Mouse (Mus musculus) CH12.LX (cell line): ENCODE data around the gene Acan. TPM values are rescaled to one million over a fixed set of nuclear protein-coding genes. Genes with fewer than 3 reads are reported as not detected.

ENCODE experiments used
- DNase-seq: peaks from one replicate; pipeline ENCODE4 v3.0.0-alpha.2; 2013; ENCODE audit errors: extremely low read depth
- H3K27ac ChIP-seq: 2 replicates; pipeline ENCODE4 v1.5.1; 2012; ENCODE audit warnings: low read depth, mild to moderate bottlenecking, control low read depth, moderate library complexity; ENCODE audit not compliant: insufficient read depth
- H3K27me3 ChIP-seq: replicated peaks from 2 replicates; pipeline ENCODE3; 2012; ENCODE audit warnings: inconsistent platforms
- H3K36me3 ChIP-seq, 2 experiments: replicated peaks in 1 of 2; 2 replicates each; pipeline versions ENCODE3 to v1.6.1; 2012; ENCODE audit warnings: inconsistent platforms in 1 of 2, low read length in 1 of 2, mild to moderate bottlenecking in 1 of 2, mixed read lengths in 1 of 2, moderate library complexity in 1 of 2; ENCODE audit not compliant: control insufficient read depth in 1 of 2, insufficient read depth in 1 of 2
- H3K4me1 ChIP-seq, 2 experiments: 2 replicates each; pipeline ENCODE4 v1.6.1; 2012; ENCODE audit warnings: inconsistent platforms in 1 of 2, moderate library complexity in 1 of 2; ENCODE audit not compliant: insufficient read depth in 2 of 2, control insufficient read depth in 1 of 2
- H3K4me2 ChIP-seq: 2 replicates; pipeline ENCODE4 v1.6.1; 2012; ENCODE audit warnings: low read depth, mild to moderate bottlenecking, control low read depth; ENCODE audit not compliant: poor library complexity, insufficient read depth, severe bottlenecking
- H3K4me3 ChIP-seq, 3 experiments: fragments of 150-350 bp in 1 of 3; sonication (generic) in 1 of 3; replicated peaks in 1 of 3; 2 replicates each; pipeline versions ENCODE3 to v1.5.1; 2011 to 2012; ENCODE audit warnings: low read depth in 2 of 3, low read length in 2 of 3, mild to moderate bottlenecking in 2 of 3, moderate library complexity in 2 of 3, control low read depth in 1 of 3, improper control_type of control experiment in 1 of 3, inconsistent platforms in 1 of 3, mixed read lengths in 1 of 3; ENCODE audit not compliant: poor library complexity in 1 of 3
- H3K79me2 ChIP-seq: replicated peaks from 2 replicates; pipeline ENCODE4 v1.6.1; 2012; ENCODE audit warnings: mild to moderate bottlenecking, moderate library complexity; ENCODE audit not compliant: control insufficient read depth, poor library complexity, insufficient read depth, severe bottlenecking; ENCODE audit errors: extremely low read depth
- H3K9ac ChIP-seq: 2 replicates; pipeline ENCODE4 v1.6.1; 2012; ENCODE audit warnings: low read depth, mild to moderate bottlenecking, control low read depth, moderate library complexity; ENCODE audit not compliant: insufficient read depth
- H3K9me3 ChIP-seq: replicated peaks from 2 replicates; pipeline ENCODE3; 2012; ENCODE audit warnings: low read length, inconsistent platforms, mixed read lengths
- BHLHE40 ChIP-seq: IDR thresholded peaks from 2 replicates; pipeline ENCODE4 v1.6.1; 2011; ENCODE audit warnings: mild to moderate bottlenecking, low read depth, low read length, improper control_type of control experiment
- CHD1 ChIP-seq: IDR thresholded peaks from 2 replicates; pipeline ENCODE4 v1.6.1; 2012; ENCODE audit warnings: low read depth, low read length, improper control_type of control experiment, inconsistent platforms
- CHD2 ChIP-seq: IDR thresholded peaks from 2 replicates; pipeline ENCODE4 v1.6.1; 2011; ENCODE audit warnings: low read length, improper control_type of control experiment
- CTCF ChIP-seq, 2 experiments: IDR thresholded peaks in 1 of 2; conservative IDR thresholded peaks in 1 of 2; 2 replicates each; pipeline ENCODE4 v1.5.1; 2011 to 2012; ENCODE audit warnings: low read depth in 2 of 2, low read length in 2 of 2, improper control_type of control experiment in 1 of 2, inconsistent platforms in 1 of 2, mild to moderate bottlenecking in 1 of 2, moderate library complexity in 1 of 2
- E2F4 ChIP-seq: IDR thresholded peaks from 2 replicates; pipeline ENCODE4 v1.6.1; 2011; ENCODE audit warnings: low read depth, low read length, improper control_type of control experiment; ENCODE audit not compliant: insufficient replicate concordance
- ELF1 ChIP-seq: IDR thresholded peaks from 2 replicates; pipeline ENCODE4 v1.6.1; 2014; ENCODE audit warnings: low read depth, mild to moderate bottlenecking, inconsistent platforms, low read length, improper control_type of control experiment
- EP300 ChIP-seq: IDR thresholded peaks from 2 replicates; pipeline ENCODE4 v1.6.1; 2011; ENCODE audit warnings: low read length, improper control_type of control experiment
- ETS1 ChIP-seq: conservative IDR thresholded peaks from 2 replicates; pipeline ENCODE4 v1.6.1; 2012; ENCODE audit warnings: low read depth, mild to moderate bottlenecking, inconsistent platforms, low read length, improper control_type of control experiment, moderate library complexity
- GABPA ChIP-seq: IDR thresholded peaks from 2 replicates; pipeline ENCODE4 v1.6.1; 2012; ENCODE audit warnings: low read depth, low read length, improper control_type of control experiment, inconsistent platforms; ENCODE audit not compliant: insufficient replicate concordance
- HCFC1 ChIP-seq: IDR thresholded peaks from 2 replicates; pipeline ENCODE4 v1.6.1; 2012; ENCODE audit warnings: low read depth, mild to moderate bottlenecking, inconsistent platforms, low read length, improper control_type of control experiment
- IRF4 ChIP-seq: IDR thresholded peaks from 2 replicates; pipeline ENCODE4 v1.6.1; 2014; ENCODE audit warnings: low read depth, mild to moderate bottlenecking, inconsistent platforms, low read length, improper control_type of control experiment
- JUN ChIP-seq: IDR thresholded peaks from 2 replicates; pipeline ENCODE4 v1.6.1; 2011; ENCODE audit warnings: low read depth, mild to moderate bottlenecking, low read length, improper control_type of control experiment, moderate library complexity; ENCODE audit not compliant: insufficient read depth
- JUND ChIP-seq: conservative IDR thresholded peaks from 2 replicates; pipeline ENCODE4 v1.6.1; 2011; ENCODE audit warnings: low read depth, low read length, improper control_type of control experiment
- KAT2A ChIP-seq: IDR thresholded peaks from 2 replicates; pipeline ENCODE4 v1.6.1; 2012; ENCODE audit warnings: low read length, improper control_type of control experiment, inconsistent platforms; ENCODE audit not compliant: insufficient replicate concordance
- MAFK ChIP-seq: IDR thresholded peaks from 2 replicates; pipeline ENCODE4 v1.6.1; 2011; ENCODE audit warnings: low read length, improper control_type of control experiment; ENCODE audit not compliant: insufficient replicate concordance
- MAX ChIP-seq: IDR thresholded peaks from 2 replicates; pipeline ENCODE4 v1.6.1; 2011; ENCODE audit warnings: low read length, improper control_type of control experiment
- MAZ ChIP-seq: IDR thresholded peaks from 2 replicates; pipeline ENCODE4 v1.6.1; 2012; ENCODE audit warnings: low read depth, mild to moderate bottlenecking, inconsistent platforms, low read length, improper control_type of control experiment, moderate library complexity
- MEF2A ChIP-seq: IDR thresholded peaks from 2 replicates; pipeline ENCODE4 v1.6.1; 2014; ENCODE audit warnings: low read depth, mild to moderate bottlenecking, inconsistent platforms, low read length, improper control_type of control experiment, borderline replicate concordance
- MXI1 ChIP-seq: IDR thresholded peaks from 2 replicates; pipeline ENCODE4 v1.6.1; 2011; ENCODE audit warnings: mild to moderate bottlenecking, low read depth, low read length, improper control_type of control experiment
- MYC ChIP-seq: IDR thresholded peaks from 2 replicates; pipeline ENCODE4 v1.6.1; 2011; ENCODE audit warnings: low read depth, mild to moderate bottlenecking, improper control_type of control experiment, low read length
- NELFE ChIP-seq: IDR thresholded peaks from 2 replicates; pipeline ENCODE4 v1.6.1; 2011; ENCODE audit warnings: low read depth, low read length, improper control_type of control experiment
- NRF1 ChIP-seq: IDR thresholded peaks from 2 replicates; pipeline ENCODE4 v1.6.1; 2014; ENCODE audit warnings: low read depth, mild to moderate bottlenecking, inconsistent platforms, low read length, improper control_type of control experiment, moderate library complexity
- PAX5 ChIP-seq: IDR thresholded peaks from 2 replicates; pipeline ENCODE4 v1.6.1; 2012; ENCODE audit warnings: low read length, inconsistent platforms, mixed read lengths
- POLR2A ChIP-seq: IDR thresholded peaks from 2 replicates; pipeline ENCODE4 v1.6.1; 2011; ENCODE audit warnings: low read depth, mild to moderate bottlenecking, improper control_type of control experiment, low read length
- POLR2AphosphoS2 ChIP-seq: IDR thresholded peaks from 2 replicates; pipeline ENCODE4 v1.6.1; 2011; ENCODE audit warnings: low read depth, low read length, improper control_type of control experiment
- RAD21 ChIP-seq: IDR thresholded peaks from 2 replicates; pipeline ENCODE4 v1.6.1; 2011; ENCODE audit warnings: low read depth, mild to moderate bottlenecking, low read length, improper control_type of control experiment, moderate library complexity
- RCOR1 ChIP-seq: conservative IDR thresholded peaks from 2 replicates; pipeline ENCODE4 v1.6.1; 2012; ENCODE audit warnings: low read depth, mild to moderate bottlenecking, inconsistent platforms, low read length, improper control_type of control experiment
- SIN3A ChIP-seq: IDR thresholded peaks from 2 replicates; pipeline ENCODE4 v1.6.1; 2012; ENCODE audit warnings: low read length, improper control_type of control experiment, inconsistent platforms
- SMC3 ChIP-seq: IDR thresholded peaks from 2 replicates; pipeline ENCODE4 v1.6.1; 2011; ENCODE audit warnings: low read depth, low read length, improper control_type of control experiment
- TBP ChIP-seq: conservative IDR thresholded peaks from 2 replicates; pipeline ENCODE4 v1.6.1; 2011; ENCODE audit warnings: low read depth, low read length, improper control_type of control experiment
- TCF12 ChIP-seq: IDR thresholded peaks from 2 replicates; pipeline ENCODE4 v1.6.1; 2014; ENCODE audit warnings: low read depth, mild to moderate bottlenecking, inconsistent platforms, low read length, improper control_type of control experiment
- UBTF ChIP-seq: IDR thresholded peaks from 2 replicates; pipeline ENCODE4 v1.6.1; 2012; ENCODE audit warnings: low read depth, mild to moderate bottlenecking, inconsistent platforms, low read length, improper control_type of control experiment, moderate library complexity
- USF1 ChIP-seq: IDR thresholded peaks from 2 replicates; pipeline ENCODE4 v1.6.1; 2014; ENCODE audit warnings: low read depth, mild to moderate bottlenecking, inconsistent platforms, low read length, improper control_type of control experiment
- USF2 ChIP-seq: conservative IDR thresholded peaks from 2 replicates; pipeline ENCODE4 v1.6.1; 2011; ENCODE audit warnings: low read depth, low read length, improper control_type of control experiment
- ZC3H11A ChIP-seq: IDR thresholded peaks from 2 replicates; pipeline ENCODE4 v1.6.1; 2012; ENCODE audit warnings: low read depth, mild to moderate bottlenecking, inconsistent platforms, low read length, improper control_type of control experiment
- ZKSCAN1 ChIP-seq: IDR thresholded peaks from 2 replicates; pipeline ENCODE4 v1.6.1; 2012; ENCODE audit warnings: low read depth, inconsistent platforms, low read length, improper control_type of control experiment, borderline replicate concordance
- ZMIZ1 ChIP-seq: IDR thresholded peaks from 2 replicates; pipeline ENCODE4 v1.6.1; 2012; ENCODE audit warnings: low read depth, mild to moderate bottlenecking, inconsistent platforms, low read length, improper control_type of control experiment
- ZNF384 ChIP-seq: IDR thresholded peaks from 2 replicates; pipeline ENCODE4 v1.6.1; 2012; ENCODE audit warnings: low read depth, low read length, improper control_type of control experiment, inconsistent platforms
- dilution Hi-C: fragments of 300-500 bp; cut with MboI; formaldehyde crosslinking; loops from 2 replicates; pipeline ENCODE4 v1.14.3; 2020; ENCODE audit warnings: low sequenced_read_pairs; ENCODE audit not compliant: extremely low pct_unique_long_range_greater_than_20kb, extremely low pct_ligation_motif_present
- in situ Hi-C: fragments of 300-500 bp; cut with MboI; formaldehyde crosslinking; loops from 3 replicates; pipeline ENCODE4 v1.14.3; 2019; ENCODE audit warnings: low sequenced_read_pairs, low pct_ligation_motif_present, low pct_unique_long_range_greater_than_20kb, mixed read lengths
- polyA plus RNA-seq: library from polyadenylated mRNA; unstranded; fragments of >175 nt; gene quantifications from 2 replicates; pipeline ENCODE4 v1.2.1, GENCODE M21; 2012; ENCODE audit warnings: low read depth; ENCODE audit not compliant: insufficient read length
- total RNA-seq, 2 experiments: library from RNA; depleted of rRNA; stranded (reverse); fragments of 300-350 nt in 1 of 2; fragments of >200 nt in 1 of 2; gene quantifications; 2 replicates each; pipeline ENCODE4 v1.2.3; 2012 to 2014

Gene Acan
- total and polyA plus RNA-seq, 3 experiments, result not detected

DNA sequence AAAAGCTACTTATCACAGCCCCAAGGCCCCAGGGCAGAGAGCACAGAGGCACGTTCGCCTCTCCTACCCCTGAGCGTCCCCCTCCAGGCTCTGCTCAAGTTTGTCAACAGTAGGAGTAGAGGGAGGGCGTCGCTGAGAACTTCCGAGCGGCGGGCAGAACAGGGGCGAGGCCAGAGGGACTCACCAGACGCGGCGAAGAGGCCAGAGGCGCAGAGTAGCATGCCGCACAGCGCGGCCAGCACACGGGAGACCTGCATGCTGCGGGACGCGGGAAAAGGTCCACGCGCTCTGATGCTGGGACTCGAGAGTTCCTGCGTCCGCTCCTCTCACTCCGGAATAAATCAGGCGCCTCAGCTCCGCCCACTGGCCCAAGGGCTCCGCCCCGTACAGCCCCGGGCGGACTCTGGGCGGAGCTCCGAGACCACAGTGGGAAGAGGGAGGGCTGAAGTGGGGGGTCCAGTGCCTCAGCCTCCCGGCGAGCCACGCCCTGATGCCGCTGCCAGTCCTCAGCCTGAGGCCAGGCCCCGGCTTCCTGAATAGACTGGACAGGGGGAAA lies 95.5 kb downstream of the Acan start, which contains the start of gene Mfge8:
TSS of gene Mfge8 (minus strand) at position 350 of the 556 bp plus-strand sequence.
- Histone ChIP-seq H3K9me3 (no peaks in the 10 kb centered on the region), H3K4me1 (peaks cover 0 to 20% of the 10 kb centered on the region in 2 experiments; a peak in 2 of 4 replicates), H3K4me3 (peak within 1 kb of the TSS; percentile 58 to 90 (median 71)), H3K27ac (no peak within 1 kb of the TSS), H3K27me3 (peaks cover 10% of the 10 kb centered on the region), H3K9ac (peak within 1 kb of the TSS; percentile 33), H3K79me2 (no peaks in the 10 kb centered on the region), H3K36me3 (peaks cover 0 to 14% of the 10 kb centered on the region in 2 experiments), H3K4me2 (peak within 1 kb of the TSS; percentile 92)
- dilution Hi-C loops (no loop called here), in situ Hi-C loops (no loop called here)
- no peak for TF ChIP-seq JUN
- TF ChIP-seq MAZ, result no peak
- TF ChIP-seq RCOR1, result no peak
- TF ChIP-seq ELF1, result peak; percentile 49; the same call in 1 of the 2 replicates
- 0 out of 2 replicates have a peak, but pooled peaks have one; percentile 37 for TF ChIP-seq ZMIZ1
- TF ChIP-seq TCF12, result no peak
- TF ChIP-seq MAX, result peak; percentile 60
- no peak for TF ChIP-seq CTCF (conservative IDR thresholded peaks at IDR 0.05 in 1 of 2, IDR thresholded peaks at IDR 0.05 in 1 of 2; ENCODE audit: low read depth in 2 of 2, low read length in 2 of 2)
- no peak for TF ChIP-seq RAD21
- no peak for TF ChIP-seq USF1
- no peak for TF ChIP-seq ETS1
- peak; percentile 66 for TF ChIP-seq SIN3A
- TF ChIP-seq POLR2A, result peak; percentile 67
- no peak for TF ChIP-seq PAX5
- no peak for TF ChIP-seq ZNF384
- no peak for TF ChIP-seq UBTF
- peak; percentile 63; the same call in 1 of the 2 replicates for TF ChIP-seq NELFE
- 0 out of 2 replicates have a peak, but pooled peaks have one; percentile 13 for TF ChIP-seq IRF4
- TF ChIP-seq MYC, result no peak
- no peak for TF ChIP-seq ZKSCAN1
- TF ChIP-seq EP300, result no peak
- 0 out of 2 replicates have a peak, but pooled peaks have one; percentile 11 for TF ChIP-seq MEF2A
- no peak for TF ChIP-seq GABPA
- TF ChIP-seq BHLHE40, result peak; percentile 25; the same call in 1 of the 2 replicates
- TF ChIP-seq HCFC1, result no peak
- TF ChIP-seq NRF1, result 0 out of 2 replicates have a peak, but pooled peaks have one; percentile 4
- peak; percentile 67 for TF ChIP-seq MXI1
- TF ChIP-seq KAT2A, result no peak
- TF ChIP-seq MAFK, result no peak
- no peak for TF ChIP-seq JUND
- no peak for TF ChIP-seq SMC3
- no peak for TF ChIP-seq USF2
- TF ChIP-seq CHD2, result no peak
- TF ChIP-seq TBP, result 0 out of 2 replicates have a peak, but pooled peaks have one; percentile 34
- TF ChIP-seq POLR2AphosphoS2, result no peak
- TF ChIP-seq E2F4, result no peak
- no peak for TF ChIP-seq CHD1
- TF ChIP-seq ZC3H11A, result no peak
- DNase-seq, result peak; percentile 84
